Mouse (Mus musculus): ENCODE results near the gene Cnep1r1. TPM values are rescaled to one million over a fixed set of nuclear protein-coding genes. Genes with fewer than 3 reads are reported as not detected.

The Cnep1r1 gene
- polyA plus RNA-seq, 1 experiment: 12.7 TPM

- Histone ChIP-seq H3K4me3 (replicated peaks) (no peak overlapping the region), H3K9me3 (peaks cover 7% of the 10 kb centered on the region), H3K27me3 (replicated peaks) (no peaks in the 10 kb centered on the region), H3K4me1 (peaks cover 26% of the 10 kb centered on the region), H3K36me3 (replicated peaks; ENCODE audit: low read length) (peaks cover 14% of the 10 kb centered on the region)
- no peak for TF ChIP-seq FLI1 (IDR thresholded peaks at IDR 0.05; ENCODE audit: low read length)
- no peak for TF ChIP-seq GATA1 (IDR thresholded peaks at IDR 0.05; ENCODE audit: borderline replicate concordance, low read length)
Measured at GRCm38 (mm10) chr8:88177291-88177690, 58.7 kb downstream of the Cnep1r1 start.

GRCm38 (mm10) chr8:88183121-88183520 is 64.6 kb downstream of the Cnep1r1 start:
- peaks cover 7% of the 10 kb centered on the region for H3K9me3 ChIP-seq
- no peaks in the 10 kb centered on the region for H3K4me1 ChIP-seq
- TF ChIP-seq FLI1 (IDR thresholded peaks at IDR 0.05; ENCODE audit: low read length) (no peak), GATA1 (IDR thresholded peaks at IDR 0.05; ENCODE audit: borderline replicate concordance, low read length) (no peak)
- no peak overlapping the region for H3K4me3 ChIP-seq (replicated peaks)
- no peaks in the 10 kb centered on the region for H3K36me3 ChIP-seq (replicated peaks; ENCODE audit: low read length)
- H3K27me3 ChIP-seq (replicated peaks): no peaks in the 10 kb centered on the region

Other genes starting within 250 kb of the Cnep1r1 start
- not detected in 2 replicates for gene Zfp423, start 159.2 kb upstream of the Cnep1r1 start, polyA plus RNA-seq (2012; ENCODE audit: insufficient read depth, low replicate concordance)
- 1.0 and 2.9 TPM in 2 replicates for gene Heatr3, start 19.1 kb downstream of the Cnep1r1 start, polyA plus RNA-seq (2012; ENCODE audit: insufficient read depth, low replicate concordance)
- 3.2 and 5.4 TPM in 2 replicates for gene Tent4b, start 80.4 kb downstream of the Cnep1r1 start, polyA plus RNA-seq (2012; ENCODE audit: insufficient read depth, low replicate concordance)
- 6.7 and 7.8 TPM in 2 replicates for gene Adcy7, start 153.6 kb downstream of the Cnep1r1 start, polyA plus RNA-seq (2012; ENCODE audit: insufficient read depth, low replicate concordance)
- gene Brd7, start 243.4 kb downstream of the Cnep1r1 start, polyA plus RNA-seq (2012; ENCODE audit: insufficient read depth, low replicate concordance): 39.5 and 80.4 TPM in 2 replicates